Mouse (Mus musculus) CH12F3 (cell line): ENCODE results near the gene Prkca.

Experiments
- in situ Hi-C: fragments of 300-500 bp; cut with MboI; formaldehyde crosslinking; loops from 2 replicates; pipeline ENCODE4 v1.14.3; 2020; ENCODE audit warnings: low sequenced_read_pairs

The Prkca gene

DNA sequence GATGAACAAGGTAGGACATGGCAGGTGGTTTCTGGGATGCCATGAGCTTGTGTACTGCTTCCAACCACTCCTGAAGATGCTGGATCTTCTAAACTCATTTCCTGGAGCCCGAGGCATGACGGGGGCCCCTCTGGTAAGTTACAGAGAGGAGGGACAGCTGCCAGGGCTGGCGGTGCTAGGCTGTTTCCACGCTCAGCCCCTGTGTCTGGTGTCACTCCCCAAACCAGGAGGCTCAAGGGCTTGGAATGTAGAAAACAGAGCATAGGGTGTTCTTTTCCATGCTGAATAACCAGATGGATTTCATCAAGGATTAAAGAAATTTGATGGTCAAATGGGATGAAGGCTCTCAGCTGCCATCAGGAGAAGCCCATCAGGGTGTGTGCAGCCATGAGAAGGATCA lies 104.6 kb downstream of the Prkca start:
- in situ Hi-C loops = no loop called here

DNA sequence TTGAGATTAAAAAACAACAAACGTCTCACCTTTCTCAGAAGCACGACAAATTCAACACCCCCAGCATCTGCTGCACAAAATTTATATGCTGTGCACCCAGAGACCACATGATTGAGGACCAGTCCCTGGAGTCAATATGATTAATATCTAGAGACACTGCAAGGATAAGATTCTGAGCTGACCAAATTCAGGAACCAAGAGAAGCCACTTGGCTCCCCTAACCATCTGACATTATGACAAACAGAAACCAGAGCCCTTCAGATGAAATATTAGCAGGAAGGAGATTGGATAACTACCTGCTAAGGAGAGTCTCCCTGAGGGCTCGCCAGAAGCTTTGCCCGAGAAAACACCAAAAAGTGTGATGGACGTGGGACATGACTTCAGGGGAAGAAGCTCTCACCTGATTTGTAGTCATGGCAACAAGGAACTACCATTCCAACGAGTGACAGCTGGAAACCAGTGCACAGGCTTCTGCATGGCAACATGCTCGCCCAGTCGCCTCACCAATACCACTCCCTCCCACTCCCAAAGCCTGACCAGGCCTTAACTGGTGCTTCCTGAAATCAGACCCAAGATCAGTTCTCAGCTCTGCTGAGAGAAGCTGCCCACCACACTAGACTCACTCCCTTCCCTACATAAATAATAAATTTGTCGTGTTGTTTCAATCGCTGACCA lies 106.8 kb downstream of the Prkca start:
- in situ Hi-C loops = no loop called here

DNA sequence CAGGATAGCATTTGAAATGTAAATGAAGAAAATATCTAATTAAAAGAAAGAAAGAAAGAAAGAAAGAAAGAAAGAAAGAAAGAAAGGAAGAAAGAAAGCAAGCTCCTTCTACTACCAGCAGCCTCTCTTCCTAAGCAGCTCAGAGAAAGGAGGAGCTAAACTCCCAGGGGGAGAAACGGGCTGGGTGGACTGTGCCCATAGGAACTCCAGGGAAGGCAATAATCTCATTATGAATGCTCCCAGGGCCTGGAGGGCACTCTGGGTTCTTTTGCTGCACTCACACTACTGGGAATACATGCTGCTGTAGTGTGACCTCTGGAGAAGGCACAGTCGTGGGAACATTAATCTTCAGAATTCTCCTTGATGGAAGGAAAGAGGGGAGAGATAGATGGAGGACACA lies 107.5 kb downstream of the Prkca start:
- in situ Hi-C loops = no loop called here

DNA sequence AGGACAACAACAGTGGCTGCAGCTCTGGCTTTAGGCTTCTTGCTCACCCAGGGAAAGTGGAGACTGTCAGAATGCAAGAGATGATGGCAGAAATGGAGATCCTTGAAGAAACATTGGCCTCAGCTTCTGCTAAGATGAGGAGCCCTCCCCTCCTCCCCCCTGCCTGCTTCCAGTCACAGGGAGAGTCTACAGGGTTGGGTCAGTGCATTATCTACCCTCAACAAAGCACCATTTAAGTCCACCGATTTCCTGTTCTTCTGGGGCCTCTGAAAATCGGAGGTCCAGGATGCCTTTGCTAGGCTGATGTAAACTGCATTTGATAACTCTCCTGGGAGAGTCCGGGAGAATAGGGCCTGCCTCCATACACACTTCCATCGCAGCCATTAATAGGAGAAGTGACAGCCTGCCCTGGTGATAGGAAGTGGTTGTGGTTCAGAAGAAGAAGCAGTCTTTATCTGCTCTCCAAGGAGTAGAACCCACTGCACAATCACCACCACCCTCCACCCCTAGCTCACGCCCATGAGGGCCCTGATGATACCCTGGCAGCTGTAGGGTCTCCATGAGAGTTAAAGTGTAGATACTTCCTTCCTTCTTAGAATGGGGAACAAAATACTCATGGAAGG lies 108.5 kb downstream of the Prkca start:
- in situ Hi-C loops = no loop called here

DNA sequence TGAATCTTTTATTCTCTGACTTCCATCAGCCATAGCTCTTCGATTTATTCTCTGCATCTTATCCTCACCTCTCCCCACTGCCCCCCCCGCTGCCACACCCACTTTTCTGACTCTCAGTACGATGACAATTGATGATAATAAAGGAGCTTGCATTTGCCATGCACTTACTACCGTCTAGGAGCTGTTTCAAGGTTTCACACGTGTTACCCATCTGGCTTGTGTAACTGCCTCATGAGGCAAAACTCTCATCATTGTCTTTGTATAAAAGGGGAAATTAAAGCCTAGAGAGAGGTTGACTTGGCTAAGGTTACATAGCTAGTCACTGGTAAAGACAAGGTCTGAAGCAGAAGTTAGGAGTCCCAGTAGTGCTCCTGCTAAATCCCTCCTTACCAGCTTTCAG lies 110.7 kb downstream of the Prkca start:
- in situ Hi-C loops = no loop called here

DNA sequence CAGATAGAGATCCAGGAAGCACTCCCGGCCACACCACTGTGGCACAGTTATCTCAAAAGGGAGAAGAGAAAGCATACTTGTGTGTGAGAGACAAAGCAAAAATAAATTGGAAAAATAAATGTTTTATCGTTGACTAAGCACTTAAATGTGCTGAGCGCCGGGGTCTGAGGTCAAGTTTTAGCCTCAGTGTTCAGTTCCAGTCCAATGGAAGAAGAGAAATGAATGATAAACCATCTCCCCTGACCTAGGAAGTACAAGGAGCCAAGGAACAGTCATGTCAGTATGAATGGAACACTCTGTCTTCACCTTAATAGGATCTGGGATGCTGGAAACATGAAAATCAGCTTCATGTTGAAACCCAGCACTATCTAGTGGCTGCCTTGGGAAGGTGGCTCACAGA lies 113.6 kb downstream of the Prkca start:
- in situ Hi-C loops = no loop called here

DNA sequence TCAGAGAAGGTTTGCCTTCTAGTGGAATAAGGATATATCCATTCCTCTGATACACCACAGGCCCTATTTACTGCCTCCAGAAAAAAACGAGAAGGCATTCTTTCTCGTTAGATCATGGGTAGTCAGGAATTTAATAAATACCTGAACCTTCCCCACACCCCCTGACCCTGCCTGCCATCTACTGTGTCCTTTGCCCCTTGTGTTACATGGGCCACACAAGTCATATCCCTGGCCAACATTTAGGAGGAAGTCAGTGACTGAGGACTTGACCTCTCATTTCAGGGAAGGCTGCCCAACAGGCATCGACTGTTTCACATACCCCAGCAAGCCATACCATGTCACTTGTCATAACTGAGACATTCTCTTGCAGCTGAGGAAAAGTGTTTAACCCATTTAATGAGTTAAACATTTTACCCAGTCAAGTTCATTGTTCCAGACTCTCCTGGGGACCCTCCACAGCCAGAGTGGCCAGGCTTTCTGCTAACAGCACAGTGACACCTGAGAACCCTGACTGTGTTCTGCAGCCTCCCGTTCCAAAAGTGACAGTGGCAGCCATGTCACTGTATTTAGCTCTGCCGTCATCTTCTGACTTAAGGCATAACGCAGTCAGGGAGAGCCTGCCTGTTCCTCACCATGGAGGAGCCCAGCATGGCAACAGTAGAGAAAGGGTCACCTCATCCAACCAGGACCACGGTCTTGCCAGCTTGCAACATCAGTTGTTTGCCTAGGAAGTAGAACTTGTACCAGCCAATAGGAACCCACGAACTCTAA lies 114.4 kb downstream of the Prkca start:
- in situ Hi-C loops = no loop called here

DNA sequence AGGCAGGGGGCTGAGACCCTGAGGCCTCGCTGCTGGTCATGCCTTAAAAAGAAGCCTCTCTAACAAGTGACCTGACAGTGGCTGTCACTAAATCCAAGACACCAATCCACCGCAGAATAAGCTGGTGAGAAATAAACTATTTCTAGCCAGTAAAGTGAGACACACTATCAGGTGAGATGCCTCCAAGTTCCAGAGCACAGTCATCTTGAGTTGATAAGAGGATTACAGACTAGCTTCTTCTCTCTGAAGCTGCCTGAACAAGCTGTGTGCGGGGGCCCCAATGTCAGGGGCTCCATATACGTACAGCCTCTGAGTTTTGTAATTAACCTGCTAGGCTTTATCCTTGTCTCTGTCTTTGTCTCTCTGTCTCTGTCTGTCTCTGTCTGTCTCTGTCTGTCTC lies 115.2 kb downstream of the Prkca start:
- in situ Hi-C loops = no loop called here

DNA sequence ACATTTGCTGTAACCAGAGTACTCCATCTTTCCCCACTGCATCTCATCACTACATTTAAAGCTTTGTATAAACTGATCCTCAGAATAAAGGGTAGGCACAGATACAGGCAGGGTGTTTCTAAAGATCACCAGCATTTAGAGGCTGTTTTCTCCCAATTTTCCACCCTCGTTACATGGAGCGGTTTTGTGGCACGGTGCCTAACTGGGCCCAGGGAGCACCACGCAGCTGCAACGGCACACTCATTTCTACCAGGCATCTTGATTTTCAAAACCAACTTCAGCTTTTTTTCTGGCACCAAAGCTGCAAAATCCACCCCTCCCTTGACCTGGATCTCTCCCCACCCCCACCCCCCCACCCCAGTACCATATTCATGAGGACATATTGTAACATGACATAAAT lies 117.5 kb downstream of the Prkca start:
- in situ Hi-C loops = no loop called here

DNA sequence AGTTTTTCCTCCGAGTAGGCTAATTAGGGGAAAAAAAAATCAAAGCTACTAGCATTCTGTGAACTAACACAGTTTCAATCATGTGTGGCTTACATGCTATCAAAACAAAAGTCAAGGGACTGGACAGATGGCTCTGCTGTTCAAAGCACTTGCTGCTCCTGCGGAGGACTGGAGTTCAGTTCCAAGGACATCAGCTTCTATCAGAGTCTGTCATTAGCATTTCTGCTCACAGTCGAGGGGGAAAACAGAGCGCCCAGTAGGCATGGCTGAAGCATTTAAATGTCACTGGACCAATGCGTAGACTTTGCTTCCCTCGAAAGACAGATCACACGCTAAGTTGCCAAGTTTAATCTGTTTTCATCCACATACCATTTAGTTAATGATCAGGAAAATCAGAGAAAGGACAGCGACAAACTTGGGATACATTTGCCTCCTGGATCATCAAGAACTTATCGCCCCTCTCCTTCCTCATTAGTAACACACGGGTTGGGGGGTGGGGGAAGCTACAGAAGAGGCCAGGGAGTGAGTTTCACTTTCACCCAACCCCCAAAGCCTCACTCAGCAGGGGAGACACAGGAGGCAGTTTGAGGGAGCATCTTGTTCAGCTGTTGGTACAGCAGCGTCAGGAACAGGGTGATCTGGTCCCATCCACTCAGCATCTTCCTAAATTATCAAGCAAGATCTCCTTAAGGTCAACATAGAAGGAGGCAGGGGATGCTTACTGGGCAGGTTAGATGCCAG lies 119.3 kb downstream of the Prkca start:
- in situ Hi-C loops = no loop called here

DNA sequence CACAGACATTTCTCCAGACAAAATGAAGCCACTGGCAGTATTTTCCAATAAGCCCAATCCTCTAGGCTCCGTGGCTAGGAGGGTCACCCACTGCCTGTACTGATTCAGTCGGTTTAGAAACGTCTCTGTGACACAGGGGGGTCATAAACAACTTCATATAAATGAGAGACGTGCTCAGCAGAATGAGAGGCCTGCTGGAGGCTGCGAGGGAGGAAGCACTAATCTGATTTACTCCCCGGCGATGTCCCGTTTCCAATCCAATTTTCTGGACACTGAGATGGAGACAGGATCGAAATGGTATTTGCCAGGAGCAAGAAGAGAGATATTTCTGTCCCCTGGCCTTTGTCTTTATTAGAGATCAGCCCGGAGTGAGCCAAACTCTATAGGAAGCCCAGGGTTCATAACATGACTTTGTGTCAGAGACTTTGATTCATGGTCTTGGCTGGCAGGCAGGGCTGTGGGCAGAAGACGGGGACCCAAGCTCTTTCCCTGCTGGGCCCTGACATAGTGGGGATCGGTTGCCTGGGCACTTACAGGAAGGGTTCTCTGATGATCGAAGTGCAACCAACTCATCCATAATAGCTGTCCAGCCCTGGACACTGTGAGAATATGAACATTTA lies 120.0 kb downstream of the Prkca start:
- in situ Hi-C loops = no loop called here

DNA sequence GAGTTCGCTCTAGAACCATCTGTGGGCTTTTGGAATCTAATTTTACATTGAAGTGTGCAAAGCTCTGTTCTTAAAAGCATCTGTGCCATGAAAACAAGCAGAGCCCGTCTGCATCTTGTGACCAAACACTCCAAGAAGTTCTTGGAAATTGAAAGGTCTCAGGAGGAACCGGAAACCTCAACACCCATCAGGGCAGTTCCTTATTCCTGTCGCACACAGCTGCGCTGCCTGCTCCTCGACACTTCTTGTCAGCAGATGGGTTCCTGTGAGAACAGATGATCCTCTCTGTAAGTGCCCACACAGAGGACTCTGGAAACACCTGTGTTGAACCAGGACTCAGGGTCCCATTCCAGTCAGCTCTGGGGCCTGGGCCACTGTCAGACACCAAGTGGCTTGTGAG lies 120.6 kb downstream of the Prkca start:
- in situ Hi-C loops = no loop called here

DNA sequence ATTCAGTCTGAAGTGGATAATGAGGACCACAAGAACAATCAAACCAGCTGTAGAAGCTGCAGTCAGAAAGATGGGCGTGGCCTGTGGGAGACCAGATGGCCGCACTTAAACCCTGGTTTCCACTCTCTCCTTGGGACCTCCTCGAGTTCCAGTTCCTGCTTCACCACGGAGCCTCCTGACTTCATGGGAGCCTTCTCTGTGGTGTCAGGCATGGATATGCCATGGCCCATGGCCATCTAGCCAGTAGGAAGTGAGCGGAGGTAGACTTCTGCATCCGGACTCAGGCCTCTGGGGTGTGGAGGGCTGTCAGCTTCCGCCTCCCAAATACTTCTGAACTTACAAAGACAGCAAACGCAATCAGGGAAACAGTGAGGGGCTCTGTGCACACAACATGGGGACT lies 121.1 kb downstream of the Prkca start:
- in situ Hi-C loops = no loop called here

DNA sequence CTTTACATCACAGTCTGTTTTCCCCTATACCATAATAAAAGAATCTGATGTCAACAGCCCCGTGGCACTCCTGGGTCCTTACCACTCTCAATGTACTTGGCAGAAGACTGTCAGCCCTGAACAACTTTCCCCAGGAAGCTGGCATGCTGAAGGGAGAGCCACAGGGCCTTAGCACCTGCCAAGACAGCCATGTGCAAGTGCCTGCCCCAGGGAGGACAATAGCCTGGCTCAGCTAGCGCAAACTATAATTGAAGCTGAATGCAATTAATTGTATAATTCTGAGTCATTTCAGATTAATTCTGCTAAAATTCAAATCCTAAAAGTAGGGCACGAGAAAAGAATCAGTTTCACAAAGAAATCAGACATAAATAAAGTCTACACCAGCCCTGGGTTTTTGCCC lies 121.7 kb downstream of the Prkca start:
- in situ Hi-C loops = no loop called here

DNA sequence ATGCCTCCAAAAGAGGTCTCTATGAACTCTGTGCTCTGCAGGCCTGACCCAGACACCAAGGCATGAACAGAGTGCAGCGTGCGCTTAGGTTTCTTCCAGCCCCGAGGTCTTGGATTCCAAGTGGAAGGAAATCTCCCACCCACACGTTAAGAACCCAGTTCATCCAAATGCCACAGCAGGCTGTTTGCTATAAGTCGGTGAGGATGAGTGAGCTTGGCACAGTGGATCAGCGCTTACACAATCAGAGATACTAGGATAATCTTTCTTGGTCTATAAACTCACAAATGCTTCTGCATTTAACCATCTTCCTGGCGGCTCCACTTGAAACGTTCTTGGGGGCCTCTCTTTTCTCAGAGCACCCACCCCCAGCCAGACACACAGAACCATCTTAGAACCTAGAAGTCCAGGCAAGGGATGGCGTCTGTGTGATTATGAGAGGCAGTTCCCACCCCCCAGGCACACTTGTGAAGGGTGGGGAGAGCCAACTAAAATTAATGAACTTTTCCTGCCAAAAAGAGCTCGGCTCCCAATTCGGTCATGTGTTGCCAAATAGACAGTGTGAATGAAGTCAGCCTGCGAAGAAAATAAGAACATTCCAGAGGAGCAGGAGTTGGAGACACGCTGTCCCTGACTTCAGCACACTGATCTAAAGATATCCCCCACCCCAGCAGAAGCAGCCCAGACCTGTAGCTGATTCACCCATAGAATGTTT lies 122.4 kb downstream of the Prkca start:
- in situ Hi-C loops = no loop called here

DNA sequence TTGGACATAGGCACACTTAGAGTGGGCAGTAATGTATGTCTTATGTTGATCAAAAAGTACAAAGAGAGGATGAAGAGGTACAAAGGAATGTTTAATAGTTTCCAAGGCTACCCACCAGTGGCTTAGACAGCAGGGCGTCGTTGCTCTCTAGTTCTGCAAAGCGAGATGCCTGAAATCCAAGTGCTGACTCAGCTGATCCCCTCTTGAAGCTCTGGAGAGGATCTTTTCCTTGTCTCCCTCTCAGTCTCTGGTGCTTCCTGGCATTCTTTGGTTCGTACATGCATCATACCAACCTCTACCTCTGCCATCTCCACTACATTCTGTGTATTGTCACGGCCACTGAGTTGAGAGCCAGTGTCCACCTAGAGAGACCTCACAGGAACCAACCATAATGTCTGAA lies 123.1 kb downstream of the Prkca start:
- in situ Hi-C loops = no loop called here

DNA sequence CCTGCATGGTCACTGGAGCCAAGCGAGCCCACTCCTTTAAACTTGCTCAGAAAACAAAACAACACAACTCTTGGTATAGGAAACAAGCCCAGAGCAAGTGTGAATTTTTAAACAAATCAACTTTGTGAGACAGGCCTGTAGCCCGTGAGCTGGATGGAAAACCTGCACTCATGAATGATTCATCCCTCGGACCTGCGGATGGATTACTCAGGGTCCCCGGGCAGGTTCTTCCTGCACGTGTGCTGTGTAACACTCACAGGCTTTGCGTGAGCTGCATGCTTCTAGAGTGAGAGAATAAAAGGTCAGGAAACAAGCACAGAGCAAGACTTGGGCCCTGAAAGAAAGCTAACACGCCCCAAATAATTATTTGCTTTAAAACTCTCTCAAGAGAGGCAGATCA lies 126.7 kb downstream of the Prkca start:
- in situ Hi-C loops = no loop called here

DNA sequence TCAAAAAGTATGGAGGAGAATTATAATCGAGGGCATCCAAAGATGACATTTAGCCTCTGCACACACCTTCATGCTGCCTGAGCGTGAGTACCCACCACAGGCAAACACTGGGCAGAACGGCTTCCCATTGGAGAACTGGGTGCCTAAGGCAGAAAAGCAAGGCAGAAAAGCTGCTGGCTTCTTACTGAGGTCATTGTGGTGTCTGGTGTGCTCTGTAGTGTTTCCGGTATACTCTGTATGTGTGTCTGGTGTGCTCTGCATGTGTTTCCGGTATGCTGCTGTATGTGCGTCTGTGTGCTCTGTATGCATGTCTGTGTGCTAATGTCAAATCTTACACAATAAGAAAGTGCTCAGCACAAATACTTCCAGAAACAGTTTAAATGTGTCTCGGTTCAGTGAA lies 127.7 kb downstream of the Prkca start:
- in situ Hi-C loops = no loop called here

DNA sequence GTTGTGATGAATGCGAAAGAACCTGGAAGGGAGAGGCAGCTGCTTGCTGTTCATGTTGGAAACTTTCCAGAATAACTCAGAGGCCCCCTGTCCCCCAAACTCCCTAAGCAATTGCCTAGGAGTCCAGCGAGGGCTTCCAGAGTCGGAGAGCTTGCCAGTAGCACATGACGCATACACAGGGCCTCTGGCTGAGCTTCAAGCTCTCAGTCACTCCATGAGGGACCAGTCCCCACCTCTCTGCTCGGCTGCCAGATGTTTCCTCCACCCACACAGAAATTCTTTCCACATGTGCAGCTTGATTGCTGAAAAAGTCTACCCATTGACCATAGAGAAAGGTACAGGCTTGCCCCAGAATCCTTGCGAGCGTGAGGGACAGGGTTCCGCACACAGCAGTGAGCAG lies 128.3 kb downstream of the Prkca start:
- in situ Hi-C loops = no loop called here

DNA sequence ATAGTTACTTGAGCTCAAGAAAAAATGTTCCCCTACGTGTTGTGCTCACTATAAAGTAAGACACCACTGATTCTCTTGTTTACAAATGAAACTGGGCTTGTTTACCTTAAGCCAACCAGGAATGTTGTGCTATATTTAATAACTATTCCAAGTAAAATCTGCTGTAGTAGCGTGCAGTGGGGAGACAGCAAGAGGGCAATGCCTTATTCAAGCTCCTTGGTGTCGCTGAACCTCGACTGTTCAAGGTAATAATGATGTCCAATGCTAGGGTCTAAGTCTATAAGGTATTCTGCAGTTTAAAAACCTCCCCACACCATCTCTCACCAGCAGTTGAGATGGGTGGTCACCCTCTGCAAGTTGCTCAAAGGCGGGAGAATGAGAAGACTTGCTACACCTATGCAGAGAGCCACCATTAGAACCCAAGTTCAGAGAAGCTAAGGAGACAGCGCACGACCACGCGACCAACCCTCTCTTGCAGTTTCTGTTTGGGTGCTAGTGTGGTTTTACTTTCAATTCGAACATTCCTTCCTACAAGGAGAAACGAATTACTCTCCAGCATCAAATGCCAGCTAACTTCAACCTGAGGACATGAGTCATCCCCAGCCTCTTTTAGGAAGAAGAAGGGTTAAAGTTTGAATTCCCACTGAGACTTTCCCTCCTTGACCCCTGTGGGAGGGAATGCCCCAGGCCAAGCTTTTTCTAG lies 129.1 kb downstream of the Prkca start:
- in situ Hi-C loops = no loop called here
